Mouse (Mus musculus) lung, postnatal 0 days (tissue): Measurements from ENCODE around the gene Mrc2.

Source experiments
- CTCF ChIP-seq: IDR thresholded peaks from 2 replicates; pipeline ENCODE4 v1.5.1; 2016; ENCODE audit warnings: antibody characterized with exemption, mild to moderate bottlenecking
- EP300 ChIP-seq: IDR thresholded peaks from 2 replicates; pipeline ENCODE4 v1.6.1; 2016; ENCODE audit warnings: antibody characterized with exemption, mild to moderate bottlenecking, control low read depth

- no peak for TF ChIP-seq CTCF
- TF ChIP-seq EP300 = no peak
These were observed 82.2 kb downstream of the Mrc2 start for GRCm38 (mm10) chr11:105374526-105375175.
